Mouse (Mus musculus): ENCODE data around the gene Foxred2. TPM values are rescaled to one million over a fixed set of nuclear protein-coding genes. Genes with fewer than 3 reads are reported as not detected.
A peak's percentile ranks its signal among the peaks of the same experiment; 100 is the strongest.

Foxred2 gene
- polyA plus RNA-seq, 1 experiment from 2014 or later: 3.2 TPM

GRCm38 (mm10) chr15:77934968-77935367 lies 21.6 kb downstream of the Foxred2 start:
- Histone ChIP-seq H3K4me2 (ENCODE audit: low read length) (no peak overlapping the region), H3K9ac (ENCODE audit: low read depth, low read length) (no peak overlapping the region), H3K36me3 (ENCODE audit: insufficient read depth, low read length) (no peaks in the 10 kb centered on the region), H3K27me3 (ENCODE audit: insufficient read depth, low read length) (no peaks in the 10 kb centered on the region), H3K27ac (no peak overlapping the region), H3K4me3 (replicated peaks; ENCODE audit: low read depth, low read length) (no peak overlapping the region), H3K4me1 (replicated peaks; ENCODE audit: insufficient read depth, low read length) (0 out of 2 replicates have a peak, but pooled peaks cover 2% of the 10 kb centered on the region), H3K9me3 (replicated peaks; ENCODE audit: low read length) (no peaks in the 10 kb centered on the region)
- no peak for ATAC-seq (replicated peaks; ENCODE audit: low FRiP score, low read depth)
- DNase-seq (ENCODE audit: low spot score): no peak
- WGBS: 78% methylated on average over 5 of the region's 5 CpGs
- no peak for TF ChIP-seq CTCF (IDR thresholded peaks at IDR 0.05; ENCODE audit: low read depth)

- H3K4me3 ChIP-seq (replicated peaks; ENCODE audit: low read depth, low read length): no peak overlapping the region
- no peak for DNase-seq (ENCODE audit: low spot score)
- no peak for TF ChIP-seq CTCF (IDR thresholded peaks at IDR 0.05; ENCODE audit: low read depth)
- no peaks in the 10 kb centered on the region for H3K9me3 ChIP-seq (replicated peaks; ENCODE audit: low read length)
- no peak overlapping the region for H3K9ac ChIP-seq (ENCODE audit: low read depth, low read length)
- H3K36me3 ChIP-seq (ENCODE audit: insufficient read depth, low read length): no peaks in the 10 kb centered on the region
- H3K27ac ChIP-seq: no peak overlapping the region
- no peaks in the 10 kb centered on the region for H3K27me3 ChIP-seq (ENCODE audit: insufficient read depth, low read length)
- peaks cover 6% of the 10 kb centered on the region for H3K4me1 ChIP-seq (replicated peaks; ENCODE audit: insufficient read depth, low read length)
- no peak overlapping the region for H3K4me2 ChIP-seq (ENCODE audit: low read length)
- WGBS: 74% methylated on average over 11 of the region's 11 CpGs
- ATAC-seq (replicated peaks; ENCODE audit: low FRiP score, low read depth): no peak
These were observed 22.2 kb downstream of the Foxred2 start for GRCm38 (mm10) chr15:77934326-77934725.

DNA sequence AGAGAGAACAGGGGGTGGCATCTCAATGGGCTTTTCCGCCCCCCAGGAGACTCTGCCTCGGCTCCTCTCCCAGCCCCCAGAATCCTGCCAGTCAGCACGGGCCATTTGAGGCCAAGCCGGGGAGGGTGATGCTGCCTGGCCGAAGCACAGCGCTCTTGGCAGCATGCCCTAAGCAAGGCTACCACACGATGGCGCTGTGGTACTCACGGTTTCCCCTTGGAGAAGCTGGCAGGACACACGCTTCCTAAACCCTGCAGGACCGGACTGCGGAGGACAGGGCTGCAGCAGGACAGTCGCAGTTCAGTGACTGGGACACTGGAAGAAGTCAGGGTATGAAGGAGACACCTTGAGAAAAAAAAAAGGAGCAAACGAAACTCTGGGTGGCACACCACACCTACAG lies 22.8 kb downstream of the Foxred2 start:
- Histone ChIP-seq H3K27me3 (ENCODE audit: insufficient read depth, low read length) (no peaks in the 10 kb centered on the region), H3K4me2 (ENCODE audit: low read length) (0 out of 2 replicates have a peak overlapping the region, but pooled peaks have one; percentile 25), H3K9me3 (replicated peaks; ENCODE audit: low read length) (no peaks in the 10 kb centered on the region), H3K27ac (no peak overlapping the region), H3K36me3 (ENCODE audit: insufficient read depth, low read length) (no peaks in the 10 kb centered on the region), H3K4me1 (replicated peaks; ENCODE audit: insufficient read depth, low read length) (peaks cover 7% of the 10 kb centered on the region), H3K9ac (ENCODE audit: low read depth, low read length) (no peak overlapping the region), H3K4me3 (replicated peaks; ENCODE audit: low read depth, low read length) (no peak overlapping the region)
- TF ChIP-seq CTCF (IDR thresholded peaks at IDR 0.05; ENCODE audit: low read depth): peak; percentile 93
- ATAC-seq (replicated peaks; ENCODE audit: low FRiP score, low read depth) (peak; percentile 27; the same call in 1 of the 2 replicates), DNase-seq (ENCODE audit: low spot score) (peak; percentile 90)
- 0% methylated on average over 14 of the region's 14 CpGs for WGBS

- no peaks in the 10 kb centered on the region for H3K27me3 ChIP-seq (ENCODE audit: insufficient read depth, low read length)
- peaks cover 7% of the 10 kb centered on the region for H3K4me1 ChIP-seq (replicated peaks; ENCODE audit: insufficient read depth, low read length)
- H3K36me3 ChIP-seq (ENCODE audit: insufficient read depth, low read length): no peaks in the 10 kb centered on the region
- no peak overlapping the region for H3K4me3 ChIP-seq (replicated peaks; ENCODE audit: low read depth, low read length)
- no peak overlapping the region for H3K27ac ChIP-seq
- no peak overlapping the region for H3K9ac ChIP-seq (ENCODE audit: low read depth, low read length)
- ATAC-seq (replicated peaks; ENCODE audit: low FRiP score, low read depth) (no peak), DNase-seq (ENCODE audit: low spot score) (no peak)
- no peak overlapping the region for H3K4me2 ChIP-seq (ENCODE audit: low read length)
- TF ChIP-seq CTCF (IDR thresholded peaks at IDR 0.05; ENCODE audit: low read depth): no peak
- WGBS: 65% methylated on average over 3 of the region's 3 CpGs
- H3K9me3 ChIP-seq (replicated peaks; ENCODE audit: low read length): no peaks in the 10 kb centered on the region
These were observed 23.3 kb downstream of the Foxred2 start for GRCm38 (mm10) chr15:77933222-77933621.

GRCm38 (mm10) chr15:77931689-77932016 lies 24.9 kb downstream of the Foxred2 start:
- Histone ChIP-seq H3K4me3 (replicated peaks; ENCODE audit: low read depth, low read length) (no peak overlapping the region), H3K4me1 (replicated peaks; ENCODE audit: insufficient read depth, low read length) (peaks cover 15% of the 10 kb centered on the region), H3K4me2 (ENCODE audit: low read length) (no peak overlapping the region), H3K9ac (ENCODE audit: low read depth, low read length) (no peak overlapping the region), H3K36me3 (ENCODE audit: insufficient read depth, low read length) (peaks cover 2% of the 10 kb centered on the region; the same call in 1 of the 2 replicates), H3K27me3 (ENCODE audit: insufficient read depth, low read length) (no peaks in the 10 kb centered on the region), H3K9me3 (replicated peaks; ENCODE audit: low read length) (no peaks in the 10 kb centered on the region), H3K27ac (no peak overlapping the region)
- WGBS: 67% methylated on average over 6 of the region's 6 CpGs
- ATAC-seq (replicated peaks; ENCODE audit: low FRiP score, low read depth) (no peak), DNase-seq (ENCODE audit: low spot score) (no peak)
- no peak for TF ChIP-seq CTCF (IDR thresholded peaks at IDR 0.05; ENCODE audit: low read depth)

- no peak for TF ChIP-seq CTCF (IDR thresholded peaks at IDR 0.05; ENCODE audit: low read depth)
- 77% methylated on average over 6 of the region's 6 CpGs for WGBS
- no peak overlapping the region for H3K4me2 ChIP-seq (ENCODE audit: low read length)
These were observed 25.4 kb downstream of the Foxred2 start for GRCm38 (mm10) chr15:77930986-77931688.

More at GRCm38 (mm10) chr15:77930986-77931688, 25.4 kb downstream of the Foxred2 start:
- H3K36me3 ChIP-seq (ENCODE audit: insufficient read depth, low read length): peaks cover 4% of the 10 kb centered on the region; the same call in 1 of the 2 replicates
- no peak overlapping the region for H3K27ac ChIP-seq
- no peaks in the 10 kb centered on the region for H3K27me3 ChIP-seq (ENCODE audit: insufficient read depth, low read length)
- no peaks in the 10 kb centered on the region for H3K9me3 ChIP-seq (replicated peaks; ENCODE audit: low read length)
- no peak overlapping the region for H3K4me3 ChIP-seq (replicated peaks; ENCODE audit: low read depth, low read length)
- ATAC-seq (replicated peaks; ENCODE audit: low FRiP score, low read depth): no peak
- DNase-seq (ENCODE audit: low spot score): no peak
- no peak overlapping the region for H3K9ac ChIP-seq (ENCODE audit: low read depth, low read length)
- H3K4me1 ChIP-seq (replicated peaks; ENCODE audit: insufficient read depth, low read length): peaks cover 15% of the 10 kb centered on the region

Data from kidney, postnatal 0 days (tissue).